Mouse (Mus musculus) skeletal muscle tissue, adult 2 months (tissue): Measurements from ENCODE around the gene Pigx.
A peak's percentile ranks its signal among the peaks of the same experiment; 100 is the strongest.

Experiments
- DNase-seq: peaks from one replicate; pipeline ENCODE4 v3.0.0-alpha.2; 2012; ENCODE audit warnings: low read depth, low spot score

Gene Pigx

DNA sequence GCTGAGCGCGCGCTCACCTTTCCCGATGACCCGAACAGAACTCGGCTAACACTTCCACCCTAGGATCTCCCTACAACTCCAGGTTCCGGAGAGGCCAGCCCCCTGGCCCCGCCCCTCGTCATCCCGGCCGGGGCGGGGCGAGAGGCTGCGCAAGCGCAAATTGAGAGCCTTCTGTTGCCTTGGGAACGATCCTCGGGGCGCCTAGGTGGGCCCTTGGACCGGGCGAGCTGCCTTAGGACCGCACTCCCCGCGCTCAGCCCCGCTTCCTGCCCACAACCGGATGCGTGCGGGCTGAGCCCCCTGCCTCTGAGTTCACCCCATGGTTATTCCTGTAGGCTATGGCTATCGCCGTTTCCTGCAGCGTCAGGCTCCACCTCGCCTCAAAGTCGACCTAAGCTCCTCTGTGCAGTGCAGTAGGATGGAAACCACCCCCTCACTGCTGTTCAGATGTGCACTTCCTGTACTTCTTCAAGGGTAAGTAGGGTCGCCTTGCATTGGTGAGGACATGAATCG, at the start of gene Pigx, which contains the start of gene Cep19:
Pigx (minus strand) TSS at position 103 of the 513 bp plus-strand sequence.
Cep19 (plus strand) TSS at position 163 of the 513 bp plus-strand sequence.
- DNase-seq, result peak; percentile 73

DNA sequence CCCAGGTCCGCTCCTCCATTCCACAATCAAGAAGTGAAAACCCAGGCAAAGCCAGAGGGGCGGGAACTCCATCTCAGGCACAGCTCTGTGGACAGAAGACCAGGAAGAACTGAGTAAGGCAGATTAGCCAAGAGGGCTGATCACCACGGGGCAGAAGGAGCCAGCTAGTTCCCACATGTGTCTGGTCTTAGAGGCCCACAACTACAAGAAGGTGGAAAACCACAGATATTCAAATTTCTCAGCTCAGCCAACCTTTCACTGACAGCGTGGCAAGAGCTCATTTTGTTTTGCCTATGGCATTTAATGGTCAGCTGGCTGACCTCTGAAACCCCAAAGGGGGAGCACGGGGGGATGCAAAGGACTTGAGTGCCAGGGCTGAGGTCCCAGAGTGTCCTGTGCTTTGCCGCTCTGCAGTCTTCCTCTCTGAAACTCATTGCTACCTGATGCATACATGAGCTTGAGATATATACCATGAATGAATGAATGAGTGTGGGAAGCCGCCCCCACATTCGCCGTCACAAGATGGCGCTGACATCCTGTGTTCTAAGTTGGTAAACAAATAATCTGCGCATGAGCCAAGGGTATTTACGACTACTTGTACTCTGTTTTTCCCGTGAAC, 48.2 kb upstream of the Pigx start:
- DNase-seq, result no peak

DNA sequence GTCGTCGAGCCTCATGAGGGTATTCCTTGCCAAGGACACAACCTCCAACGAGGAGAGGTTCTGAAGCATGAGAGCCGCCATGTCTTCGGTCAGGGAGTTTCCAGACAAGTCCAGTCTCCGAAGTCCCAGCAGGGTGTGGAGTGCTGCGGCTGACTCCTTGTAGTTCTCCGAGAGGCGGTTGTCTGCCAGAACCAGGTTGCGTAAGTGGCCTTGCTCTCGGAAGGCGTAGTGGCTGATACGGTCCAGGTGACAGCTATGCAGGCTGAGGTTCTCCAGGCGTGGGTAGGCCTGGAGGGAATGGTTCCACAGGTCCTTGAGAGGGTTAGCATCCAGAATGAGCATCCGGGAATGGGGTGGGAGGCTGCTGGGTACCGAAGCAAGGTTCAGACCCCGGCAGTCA, 45.1 kb upstream of the Pigx start:
- no peak for DNase-seq

DNA sequence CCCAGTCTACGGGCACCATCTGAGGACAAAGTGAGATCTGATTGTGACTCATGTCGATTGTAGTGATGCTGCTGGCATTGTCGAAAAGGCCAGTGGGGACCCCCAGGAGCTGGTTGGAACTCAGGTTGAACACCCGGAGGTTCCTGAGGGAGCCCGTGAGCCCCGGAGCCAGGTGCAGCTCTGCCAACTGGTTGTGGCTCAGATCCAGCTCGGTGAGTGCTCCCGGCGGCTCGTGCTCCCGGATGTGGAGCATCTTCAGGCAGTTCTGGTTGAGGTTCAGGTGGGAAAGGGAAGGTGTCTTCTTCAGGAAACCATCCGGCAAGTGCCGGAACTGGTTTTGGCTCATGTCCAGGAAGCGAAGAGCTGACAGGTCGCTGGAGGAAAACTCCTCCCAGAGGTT, 44.2 kb upstream of the Pigx start:
- DNase-seq, result no peak

DNA sequence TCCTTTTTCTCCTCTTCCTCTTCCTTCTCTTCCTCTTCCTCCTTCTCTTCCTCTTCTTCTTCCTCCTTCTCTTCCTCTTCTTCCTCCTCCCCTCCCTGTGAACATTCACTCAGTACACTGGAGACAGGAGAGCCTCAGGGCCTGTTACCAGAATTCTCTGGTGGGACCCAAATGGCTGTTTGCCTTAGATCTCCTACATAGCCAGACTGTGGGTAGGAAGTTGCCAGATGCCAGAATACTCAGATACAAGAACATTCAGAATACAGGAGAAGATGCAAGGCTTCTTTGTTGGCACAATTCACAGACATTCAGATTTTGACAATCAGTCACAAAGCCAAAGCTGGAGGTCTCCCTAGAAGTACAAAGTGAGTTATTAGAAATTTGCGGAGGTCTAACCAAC, 39.4 kb upstream of the Pigx start:
- DNase-seq, result no peak

DNA sequence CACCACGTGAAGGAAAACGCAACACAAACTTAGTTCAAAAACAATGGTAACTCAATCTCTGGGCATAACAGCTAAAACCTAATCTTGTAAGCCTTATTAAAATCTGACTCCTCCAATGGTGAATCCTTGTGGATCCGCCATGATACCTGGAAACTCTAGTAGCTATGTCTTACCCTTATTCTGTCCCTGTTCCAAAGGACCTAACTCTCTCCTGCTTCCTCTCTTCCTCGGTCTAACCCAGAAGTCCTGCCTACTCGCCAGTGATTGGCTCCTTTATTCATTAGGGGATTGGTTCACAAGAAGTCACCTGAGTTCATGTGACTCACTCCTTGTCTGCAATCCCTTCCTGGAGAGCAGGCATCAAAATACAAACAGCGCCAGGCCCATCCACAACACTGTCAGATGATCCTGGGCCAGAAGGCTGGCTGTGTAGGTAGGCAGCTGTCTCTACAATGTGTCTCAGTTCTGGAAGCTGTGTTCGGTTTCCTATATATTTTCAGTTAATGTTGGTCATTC, 36.4 kb upstream of the Pigx start:
- DNase-seq, result no peak

DNA sequence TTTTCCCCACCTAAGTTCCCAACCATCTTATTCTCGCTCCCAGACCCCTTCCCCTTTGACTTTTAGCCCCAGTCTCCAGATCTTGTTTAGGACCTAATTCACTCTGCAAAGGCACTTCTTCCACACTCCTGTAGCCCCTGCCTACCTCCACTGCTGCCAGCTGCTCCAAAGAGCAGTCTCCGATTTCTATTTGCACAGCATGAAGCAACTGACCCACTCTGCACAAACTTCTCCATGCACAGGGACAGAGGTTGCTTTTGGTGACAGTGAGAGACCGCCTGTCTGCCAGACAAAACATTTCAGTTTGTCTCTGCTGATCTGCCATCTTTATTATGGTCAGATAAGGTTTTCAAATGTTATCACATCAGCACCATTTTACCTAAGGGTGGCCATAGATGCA, 33.6 kb upstream of the Pigx start:
- no peak for DNase-seq

DNA sequence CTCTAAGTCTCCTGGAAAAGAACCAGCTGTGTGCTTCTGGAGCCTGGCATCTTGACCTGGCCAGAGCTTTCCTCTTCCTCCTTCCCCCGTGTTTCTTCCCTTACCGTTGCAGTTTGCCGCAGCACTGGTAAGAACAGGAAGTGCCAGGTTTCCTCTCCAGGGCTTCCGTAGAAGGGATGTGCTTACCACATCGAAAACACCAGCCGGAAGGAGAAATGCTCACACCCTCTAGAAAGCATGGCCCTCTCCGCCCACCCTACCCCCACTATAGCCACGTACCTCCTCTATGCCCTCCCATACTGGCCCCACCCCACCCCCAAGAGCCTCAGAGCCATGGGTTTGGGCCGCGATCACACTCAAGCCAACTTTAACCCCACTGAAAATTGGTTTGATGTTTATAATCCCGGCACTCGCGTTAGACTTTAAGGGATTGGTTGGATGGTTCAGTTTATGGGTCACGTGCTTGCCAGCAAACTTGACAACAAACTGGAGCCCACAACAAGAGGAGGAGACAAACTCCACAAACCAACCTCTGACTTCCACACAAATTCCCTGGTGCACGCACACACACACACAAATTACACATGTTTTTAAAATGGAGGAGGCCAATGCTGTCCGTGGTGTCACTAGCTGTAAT, 30.8 kb upstream of the Pigx start:
- peak; percentile 57 for DNase-seq

DNA sequence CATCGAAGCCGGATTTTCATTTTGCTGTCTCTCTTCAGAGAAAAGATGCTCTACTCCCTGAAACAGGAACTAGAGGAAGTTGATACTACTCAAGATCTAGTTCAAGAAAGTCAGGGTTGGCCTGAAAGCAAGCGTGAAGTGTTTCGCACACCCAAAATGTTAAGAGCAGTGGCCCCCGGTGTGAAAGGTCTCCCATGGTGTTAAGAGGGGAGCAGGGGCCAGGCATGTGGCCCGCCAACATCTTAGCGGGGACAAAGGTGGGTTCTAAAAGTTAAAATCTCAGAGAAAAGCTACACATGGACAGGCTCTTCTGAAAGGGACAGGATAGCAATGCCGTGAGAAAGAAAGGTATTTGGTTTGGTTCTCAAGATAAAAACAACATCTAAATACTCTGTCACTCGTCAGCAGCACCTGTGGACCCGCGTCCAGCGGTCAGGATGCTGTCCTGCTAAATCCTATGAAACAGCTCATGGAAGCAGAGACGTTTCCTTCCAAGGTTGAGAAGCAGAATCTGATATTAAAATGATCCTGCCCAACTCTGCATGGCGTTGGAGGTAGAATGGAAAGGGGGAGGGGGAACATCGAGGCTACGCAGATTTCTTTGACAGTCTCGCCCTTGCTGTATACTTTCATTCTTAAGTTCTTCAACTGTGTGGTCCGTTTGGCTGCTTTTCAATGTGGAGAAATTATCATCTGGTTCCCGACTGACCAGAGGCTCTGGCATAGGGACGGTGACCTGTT, 30.1 kb upstream of the Pigx start:
- no peak for DNase-seq

DNA sequence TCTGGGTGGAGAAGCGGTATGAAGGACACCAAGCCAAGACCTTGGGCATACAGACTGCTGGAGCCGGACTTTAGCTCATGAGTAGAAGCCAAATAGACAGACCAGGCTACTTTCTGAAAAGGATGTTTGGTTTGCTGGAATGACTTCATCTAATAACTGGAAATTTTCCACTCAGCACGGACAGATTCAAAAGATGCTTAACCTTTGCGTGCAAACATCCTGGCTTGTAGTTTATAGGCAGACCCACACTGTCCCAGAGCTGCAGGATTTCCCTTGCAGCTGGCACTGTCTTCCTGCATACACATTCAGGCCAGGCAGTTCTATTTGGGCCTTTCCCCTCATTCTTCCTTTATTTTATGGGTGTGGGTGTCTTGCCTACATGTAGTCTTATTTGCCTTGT, 27.5 kb upstream of the Pigx start:
- DNase-seq, result no peak

DNA sequence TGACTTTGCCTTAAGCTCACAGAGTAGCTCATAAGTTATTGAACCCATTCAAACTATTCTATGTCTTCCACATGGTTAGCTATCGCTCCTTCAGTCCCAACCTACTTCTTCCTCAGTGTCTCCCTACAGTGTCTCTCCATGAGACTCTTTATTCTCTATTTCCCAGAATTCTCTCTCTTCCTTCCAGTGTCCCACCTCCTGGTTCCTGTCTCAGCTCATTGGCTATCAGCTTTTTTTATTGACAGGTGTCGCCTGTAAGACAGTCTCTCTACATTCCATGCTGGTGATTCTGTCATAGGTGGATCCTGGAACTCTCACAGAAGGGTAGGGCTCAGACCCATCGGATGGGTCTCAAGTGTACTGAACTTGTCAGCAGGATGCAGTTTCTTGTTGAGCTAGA, 25.8 kb upstream of the Pigx start:
- no peak for DNase-seq

DNA sequence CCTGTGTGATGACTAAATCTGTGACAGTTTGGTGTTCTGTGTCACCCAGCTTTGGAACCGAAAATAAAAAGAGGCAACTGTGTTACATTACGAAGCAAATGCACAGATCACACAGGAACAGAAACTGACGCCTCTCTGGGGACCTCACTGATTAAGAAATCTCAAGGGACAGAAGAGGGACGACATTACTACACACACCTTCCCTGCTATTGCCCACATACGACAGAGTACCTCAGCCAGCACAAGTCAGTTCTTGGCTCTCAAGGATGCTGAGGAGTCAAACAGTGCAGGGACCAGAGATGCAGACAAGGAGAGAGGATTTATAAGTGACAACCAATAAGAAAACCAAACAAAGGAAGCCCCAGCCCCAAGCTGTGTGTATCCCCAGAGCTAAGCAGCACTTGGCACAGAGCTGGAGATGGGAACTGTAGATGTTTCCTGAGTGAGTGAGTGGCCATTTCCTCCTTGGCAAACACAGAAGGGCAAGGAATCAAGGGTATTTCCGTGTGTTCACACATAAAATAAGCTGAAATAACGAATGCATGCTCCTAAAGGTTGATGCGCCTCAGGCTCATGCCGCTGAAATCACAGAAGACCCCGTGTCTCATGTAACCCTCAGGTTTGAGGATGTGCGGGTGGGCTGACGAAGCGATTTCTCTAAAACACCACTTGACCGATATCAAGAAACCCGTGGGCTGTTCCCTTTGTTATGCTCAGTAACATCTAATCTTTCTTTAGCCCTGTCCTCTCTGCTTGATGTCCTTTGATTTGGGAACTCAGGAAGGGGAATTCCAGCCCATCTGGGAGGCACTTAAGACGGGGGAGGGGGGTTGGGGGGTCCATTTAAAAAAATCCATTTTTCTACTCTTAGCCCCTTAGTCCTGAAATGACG, 25.1 kb upstream of the Pigx start:
- DNase-seq, result no peak

DNA sequence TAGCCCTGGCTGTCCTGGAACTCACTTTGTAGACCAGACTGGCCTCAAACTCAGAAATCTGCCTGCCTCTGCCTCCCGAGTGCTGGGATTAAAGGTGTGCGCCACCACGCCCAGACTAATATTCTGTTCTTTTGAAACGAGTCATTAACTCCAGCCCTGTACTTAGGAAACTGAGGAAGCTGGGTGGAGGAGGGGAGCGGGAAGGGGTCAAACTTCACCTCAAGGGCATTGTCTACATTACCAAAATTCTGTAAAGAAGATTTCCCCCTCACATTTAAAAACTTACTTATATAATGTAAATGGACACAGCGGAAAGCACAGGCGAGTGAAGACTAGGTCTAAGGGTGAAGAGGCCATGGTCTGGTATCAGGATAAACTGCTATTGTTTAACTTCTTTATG, 24.5 kb upstream of the Pigx start:
- no peak for DNase-seq

DNA sequence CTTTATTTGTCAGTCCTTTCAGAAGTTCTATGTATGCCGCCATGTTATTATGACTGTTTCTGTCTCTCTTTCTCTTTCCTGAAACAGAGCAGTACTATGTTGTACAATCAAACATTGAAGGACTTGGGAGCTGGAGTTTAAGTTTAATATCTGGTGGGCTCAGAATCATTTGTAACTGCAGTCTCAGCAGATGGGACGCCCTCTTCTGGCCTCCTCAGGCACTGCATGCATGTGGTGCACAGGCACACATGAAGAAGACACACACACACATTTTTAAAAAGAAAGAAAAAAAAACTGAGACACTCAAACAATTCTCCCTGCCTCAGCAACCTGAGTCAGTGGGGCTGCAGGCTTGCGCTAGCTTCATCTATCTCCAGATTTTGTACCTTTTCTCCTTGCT, 20.9 kb upstream of the Pigx start:
- no peak for DNase-seq

DNA sequence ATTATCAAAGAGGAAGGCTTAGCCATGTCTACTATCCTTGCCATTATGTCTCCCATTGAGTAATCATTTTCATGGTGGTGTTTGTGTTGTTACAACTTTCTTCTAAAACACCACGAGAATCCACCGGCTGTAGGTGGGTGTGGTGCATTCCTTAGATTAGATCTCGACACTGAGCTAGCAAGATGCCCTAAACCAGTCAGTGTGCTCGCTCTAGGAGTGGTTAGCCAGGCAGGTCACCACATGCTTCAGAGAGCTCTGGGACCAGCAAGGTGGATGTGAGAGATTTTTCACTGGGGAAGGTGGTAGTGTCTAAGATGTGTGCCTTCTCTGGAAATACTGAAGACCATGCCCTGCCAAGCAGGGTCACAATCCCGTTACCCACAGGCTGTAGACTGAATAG, 16.6 kb upstream of the Pigx start:
- DNase-seq, result no peak

DNA sequence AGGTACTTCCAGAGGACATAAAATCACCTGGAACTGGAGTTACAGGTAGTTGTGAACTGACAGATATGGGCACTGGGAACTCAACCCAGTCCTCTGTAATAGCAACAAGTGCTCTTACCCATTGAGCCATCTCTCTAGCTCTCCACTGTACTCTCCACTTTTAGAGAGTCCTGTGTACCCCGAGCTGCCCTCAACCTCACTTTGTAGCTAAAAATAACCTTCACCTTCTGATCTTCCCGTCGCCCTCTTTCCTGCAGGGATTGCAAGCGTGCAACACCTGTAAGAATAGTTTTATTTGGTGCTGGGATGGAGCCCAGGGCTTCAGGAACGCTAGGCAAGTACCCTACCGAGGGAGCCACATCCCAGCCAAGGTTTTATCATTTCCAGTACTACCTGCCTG, 16.2 kb upstream of the Pigx start:
- DNase-seq, result no peak

DNA sequence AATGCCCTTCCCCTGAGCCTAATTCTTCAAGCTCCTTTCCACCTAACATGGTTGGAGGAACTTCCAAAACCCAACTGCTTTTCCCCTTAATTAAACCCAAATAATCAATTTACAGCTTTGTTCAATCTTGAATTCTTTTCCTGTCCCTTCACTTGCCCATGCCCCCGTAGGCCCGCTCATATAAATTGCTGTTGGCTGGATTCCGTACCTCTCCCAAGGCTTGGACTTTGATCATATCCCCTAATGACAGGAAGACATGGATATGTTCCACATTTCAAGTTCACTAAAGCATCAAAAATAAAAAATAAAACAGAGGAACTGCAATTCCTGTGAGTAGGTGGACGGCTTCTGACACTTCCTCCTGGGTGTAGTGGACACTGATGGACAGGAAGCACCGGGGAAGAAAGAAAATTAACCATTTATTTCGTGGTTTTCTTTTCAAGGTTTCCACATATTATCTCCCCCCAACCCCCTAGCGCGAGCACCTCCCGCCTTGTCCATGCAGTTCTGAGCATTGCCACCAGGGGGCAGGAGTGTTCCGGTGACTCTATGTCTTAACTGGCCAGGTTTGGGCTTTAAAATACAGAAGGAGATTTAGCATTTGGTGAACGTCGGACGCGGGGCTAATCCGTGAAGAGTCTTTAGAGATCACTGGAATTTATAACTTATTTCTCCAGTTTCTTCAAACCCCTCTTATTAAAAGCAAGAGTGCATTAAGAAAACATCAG, 15.6 kb upstream of the Pigx start:
- peak; percentile 55 for DNase-seq

DNA sequence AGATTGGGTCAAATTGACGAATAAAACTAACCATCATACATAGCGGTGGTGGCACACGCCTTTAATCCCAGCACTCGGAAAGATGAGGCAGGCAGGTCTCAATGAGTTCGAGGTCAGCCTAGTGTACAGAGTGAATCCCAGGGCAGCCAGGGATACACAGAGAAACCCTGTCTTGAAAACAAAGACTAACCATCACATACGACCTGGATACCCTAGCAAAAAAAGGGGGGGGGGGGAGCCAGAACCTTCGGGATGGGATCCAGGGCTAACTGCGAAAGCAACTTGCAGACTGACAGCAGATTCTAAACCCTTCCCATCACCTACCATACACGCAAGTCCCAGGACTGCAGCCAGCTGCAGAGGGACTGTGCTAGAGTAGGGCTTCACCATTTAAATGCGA, 14.9 kb upstream of the Pigx start:
- no peak for DNase-seq

DNA sequence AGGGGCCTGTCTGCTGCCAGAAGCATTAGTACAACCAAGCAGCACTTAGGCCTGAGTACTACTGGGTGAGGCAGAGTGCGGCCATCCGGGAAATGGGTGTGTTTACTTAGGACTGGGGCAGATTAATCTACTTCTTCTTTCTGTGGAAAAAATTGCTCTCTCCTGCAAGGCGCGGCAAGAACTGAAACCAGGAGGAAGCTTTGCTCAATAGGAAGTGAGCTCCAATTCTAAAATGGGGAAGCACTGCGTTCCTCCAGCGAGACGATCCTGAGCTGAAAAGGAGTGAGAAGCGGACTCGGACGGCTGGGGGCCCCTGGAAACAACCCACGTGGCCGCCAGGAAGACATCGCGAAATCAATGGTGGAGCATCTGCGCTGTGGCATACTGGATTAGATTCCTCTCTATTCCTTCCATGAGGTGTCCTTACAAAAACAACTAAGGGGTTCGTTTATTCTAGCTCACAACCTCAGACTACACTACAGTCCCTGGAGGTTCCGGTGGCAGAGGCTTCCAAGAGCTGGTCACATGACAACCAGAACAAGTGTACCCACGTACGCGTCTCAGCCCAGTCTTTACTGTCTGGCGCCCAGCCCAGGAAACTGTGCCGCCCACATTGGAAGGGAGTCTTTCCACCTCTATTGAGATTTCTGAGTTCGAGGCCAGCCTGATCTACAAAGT, 14.1 kb upstream of the Pigx start:
- peak; percentile 59 for DNase-seq

DNA sequence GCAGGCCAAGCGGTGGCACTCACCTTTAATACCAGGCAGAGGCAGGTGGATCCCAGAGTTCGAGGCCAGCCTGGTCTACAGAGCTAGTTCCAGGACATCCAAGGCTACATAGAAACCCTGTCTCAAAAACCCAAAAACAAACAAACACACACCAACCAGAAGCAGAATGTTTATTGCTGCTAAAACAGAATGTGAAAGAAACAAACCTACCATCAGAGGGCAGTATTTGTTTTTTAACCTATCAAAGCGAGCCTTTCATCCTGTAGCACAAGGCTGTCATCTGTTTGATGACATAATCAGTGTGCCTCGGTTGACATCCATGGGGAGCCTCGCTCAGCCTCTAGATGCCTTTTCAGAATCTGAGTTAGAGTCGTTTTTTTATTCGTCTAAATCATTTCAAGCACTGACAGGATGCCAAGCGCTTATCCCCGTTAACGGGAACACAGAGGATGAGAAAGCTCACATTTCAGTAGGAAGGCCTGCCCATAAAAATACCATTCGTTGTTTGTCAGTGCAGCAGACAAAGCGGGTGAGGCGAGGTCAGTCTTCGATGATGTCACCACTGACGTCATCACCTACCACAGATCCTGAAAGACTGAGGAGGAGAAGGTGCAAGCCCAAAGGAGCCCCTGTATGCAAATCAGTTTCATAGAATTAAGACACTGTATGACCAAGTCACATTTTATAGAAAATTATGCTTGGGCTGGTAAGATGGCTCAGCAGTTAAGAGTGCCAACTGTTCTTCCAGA, 11.6 kb upstream of the Pigx start:
- DNase-seq, result no peak
